Mouse (Mus musculus): ENCODE results near the gene S100a6. TPM values are rescaled to one million over a fixed set of nuclear protein-coding genes. Genes with fewer than 3 reads are reported as not detected.

S100a6 gene
- polyA plus RNA-seq, 1 experiment from 2014 or later: 3,685 TPM

DNA sequence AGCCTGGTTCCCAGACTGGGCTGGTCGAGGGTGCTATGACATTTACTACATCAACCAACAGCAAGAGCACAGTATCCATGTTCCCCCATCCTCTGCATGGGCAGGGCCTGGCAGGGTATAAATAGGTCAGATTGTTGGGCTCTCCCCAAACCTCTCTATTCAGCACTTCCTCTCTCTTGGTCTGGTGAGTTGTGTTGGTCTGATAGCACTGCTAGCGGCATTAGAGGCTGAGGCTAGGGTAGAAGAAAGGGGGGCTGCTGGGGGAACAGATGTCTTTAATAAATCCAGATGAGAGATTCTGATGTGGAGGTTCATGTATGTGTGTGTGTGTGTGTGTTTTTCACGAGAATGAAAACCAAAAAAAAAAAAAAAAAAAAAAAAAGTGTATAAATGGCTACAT lies 9.1 kb upstream of the S100a6 start, which contains the start of gene S100a4:
Gene S100a4 (plus strand): TSS at position 149 of the 400 bp plus-strand sequence.
- H3K36me3 ChIP-seq (ENCODE audit: control insufficient read depth, insufficient read depth, low read length): no peaks in the 10 kb centered on the region
- no peaks in the 10 kb centered on the region for H3K27me3 ChIP-seq (ENCODE audit: control insufficient read depth, insufficient read depth, low read length)
- no peak within 1 kb of the TSS for H3K4me2 ChIP-seq (replicated peaks; ENCODE audit: low read depth)
- H3K4me1 ChIP-seq (replicated peaks; ENCODE audit: control insufficient read depth, insufficient read depth): peaks cover 17% of the 10 kb centered on the region
- TF ChIP-seq CTCF (IDR thresholded peaks at IDR 0.05; ENCODE audit: low read depth) (no peak), EP300 (optimal IDR thresholded peaks at IDR 0.05) (no peak)
- ATAC-seq (ENCODE audit: low FRiP score, low TSS enrichment): peak; percentile 33; the same call in 1 of the 2 replicates
- no peaks in the 10 kb centered on the region for H3K9me3 ChIP-seq (ENCODE audit: control insufficient read depth, low read length)
- 32% methylated on average over 3 of the region's 3 CpGs for WGBS
- H3K27ac ChIP-seq (replicated peaks): peak within 1 kb of the TSS; percentile 90
- H3K9ac ChIP-seq (ENCODE audit: low read length): no peak within 1 kb of the TSS
- H3K4me3 ChIP-seq (ENCODE audit: low read depth, low read length): no peak within 1 kb of the TSS
- no peak for DNase-seq (ENCODE audit: low spot score)

DNA sequence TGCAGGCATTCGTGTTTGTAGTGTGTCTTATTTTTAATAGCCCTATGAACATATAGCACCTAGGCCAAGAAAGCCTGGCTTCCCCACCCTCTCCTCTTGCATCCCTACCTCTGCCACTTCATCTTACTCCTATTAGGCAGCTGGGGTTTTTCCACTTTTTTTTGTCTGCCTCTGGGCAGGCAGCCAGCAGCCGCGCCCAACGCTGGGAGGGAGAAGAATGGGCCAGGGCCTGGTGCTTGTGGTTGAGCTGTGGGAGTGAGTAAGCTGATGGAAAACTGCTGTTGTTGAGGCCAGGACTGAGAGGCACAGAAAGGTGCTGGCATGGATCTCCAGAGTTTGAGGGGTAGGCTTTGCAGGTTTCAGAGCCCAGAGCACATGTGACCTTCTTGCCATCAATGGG lies 8.3 kb upstream of the S100a6 start:
- Histone ChIP-seq H3K4me1 (replicated peaks; ENCODE audit: control insufficient read depth, insufficient read depth) (peaks cover 17% of the 10 kb centered on the region), H3K4me2 (replicated peaks; ENCODE audit: low read depth) (no peak overlapping the region), H3K36me3 (ENCODE audit: control insufficient read depth, insufficient read depth, low read length) (no peaks in the 10 kb centered on the region), H3K4me3 (ENCODE audit: low read depth, low read length) (no peak overlapping the region), H3K27ac (replicated peaks) (peak overlapping the region; percentile 90), H3K27me3 (ENCODE audit: control insufficient read depth, insufficient read depth, low read length) (no peaks in the 10 kb centered on the region), H3K9me3 (ENCODE audit: control insufficient read depth, low read length) (no peaks in the 10 kb centered on the region), H3K9ac (ENCODE audit: low read length) (no peak overlapping the region)
- peak; percentile 91 for DNase-seq (ENCODE audit: low spot score)
- 5% methylated on average over 4 of the region's 4 CpGs for WGBS
- ATAC-seq (ENCODE audit: low FRiP score, low TSS enrichment): peak; percentile 69
- TF ChIP-seq EP300 (optimal IDR thresholded peaks at IDR 0.05) (no peak), CTCF (IDR thresholded peaks at IDR 0.05; ENCODE audit: low read depth) (no peak)

DNA sequence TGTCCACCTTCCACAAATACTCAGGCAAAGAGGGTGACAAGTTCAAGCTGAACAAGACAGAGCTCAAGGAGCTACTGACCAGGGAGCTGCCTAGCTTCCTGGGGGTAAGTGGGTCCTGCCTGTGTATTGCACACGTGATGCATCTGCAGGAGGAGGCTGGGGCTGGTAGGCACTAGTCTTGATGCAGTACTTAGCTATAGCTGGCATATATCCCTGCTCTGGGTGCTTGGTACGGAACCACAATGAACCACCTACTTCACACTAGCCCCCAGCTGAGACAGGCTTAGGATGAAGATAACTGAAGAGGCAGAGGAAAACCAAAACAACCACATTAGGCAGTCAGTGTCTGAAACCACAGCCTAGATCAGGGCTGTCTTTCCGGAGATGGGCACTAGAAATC lies 7.6 kb upstream of the S100a6 start:
- WGBS: 80% methylated on average over 3 of the region's 3 CpGs
- Histone ChIP-seq H3K27me3 (ENCODE audit: control insufficient read depth, insufficient read depth, low read length) (no peaks in the 10 kb centered on the region), H3K4me2 (replicated peaks; ENCODE audit: low read depth) (no peak overlapping the region), H3K36me3 (ENCODE audit: control insufficient read depth, insufficient read depth, low read length) (no peaks in the 10 kb centered on the region), H3K4me3 (ENCODE audit: low read depth, low read length) (no peak overlapping the region), H3K27ac (replicated peaks) (peak overlapping the region; percentile 90), H3K4me1 (replicated peaks; ENCODE audit: control insufficient read depth, insufficient read depth) (peaks cover 15% of the 10 kb centered on the region), H3K9me3 (ENCODE audit: control insufficient read depth, low read length) (no peaks in the 10 kb centered on the region), H3K9ac (ENCODE audit: low read length) (no peak overlapping the region)
- TF ChIP-seq CTCF (IDR thresholded peaks at IDR 0.05; ENCODE audit: low read depth): no peak
- TF ChIP-seq EP300 (optimal IDR thresholded peaks at IDR 0.05): no peak
- ATAC-seq (ENCODE audit: low FRiP score, low TSS enrichment) (no peak), DNase-seq (ENCODE audit: low spot score) (no peak)

DNA sequence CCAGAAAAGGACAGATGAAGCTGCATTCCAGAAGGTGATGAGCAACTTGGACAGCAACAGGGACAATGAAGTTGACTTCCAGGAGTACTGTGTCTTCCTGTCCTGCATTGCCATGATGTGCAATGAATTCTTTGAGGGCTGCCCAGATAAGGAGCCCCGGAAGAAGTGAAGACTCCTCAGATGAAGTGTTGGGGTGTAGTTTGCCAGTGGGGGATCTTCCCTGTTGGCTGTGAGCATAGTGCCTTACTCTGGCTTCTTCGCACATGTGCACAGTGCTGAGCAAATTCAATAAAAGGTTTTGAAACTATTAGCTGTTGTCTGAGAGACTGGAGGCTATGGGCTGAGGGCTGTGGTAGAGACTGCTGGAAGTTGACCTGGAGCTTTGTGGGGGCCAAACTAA lies 6.9 kb upstream of the S100a6 start:
- WGBS: 71% methylated on average over 2 of the region's 2 CpGs
- no peak for DNase-seq (ENCODE audit: low spot score)
- no peak for TF ChIP-seq CTCF (IDR thresholded peaks at IDR 0.05; ENCODE audit: low read depth)
- TF ChIP-seq EP300 (optimal IDR thresholded peaks at IDR 0.05): no peak
- ATAC-seq (ENCODE audit: low FRiP score, low TSS enrichment): no peak
- Histone ChIP-seq H3K9me3 (ENCODE audit: control insufficient read depth, low read length) (no peaks in the 10 kb centered on the region), H3K4me1 (replicated peaks; ENCODE audit: control insufficient read depth, insufficient read depth) (peaks cover 11% of the 10 kb centered on the region), H3K4me3 (ENCODE audit: low read depth, low read length) (no peak overlapping the region), H3K27ac (replicated peaks) (peak overlapping the region; percentile 90), H3K9ac (ENCODE audit: low read length) (no peak overlapping the region), H3K36me3 (ENCODE audit: control insufficient read depth, insufficient read depth, low read length) (no peaks in the 10 kb centered on the region), H3K4me2 (replicated peaks; ENCODE audit: low read depth) (no peak overlapping the region), H3K27me3 (ENCODE audit: control insufficient read depth, insufficient read depth, low read length) (no peaks in the 10 kb centered on the region)

DNA sequence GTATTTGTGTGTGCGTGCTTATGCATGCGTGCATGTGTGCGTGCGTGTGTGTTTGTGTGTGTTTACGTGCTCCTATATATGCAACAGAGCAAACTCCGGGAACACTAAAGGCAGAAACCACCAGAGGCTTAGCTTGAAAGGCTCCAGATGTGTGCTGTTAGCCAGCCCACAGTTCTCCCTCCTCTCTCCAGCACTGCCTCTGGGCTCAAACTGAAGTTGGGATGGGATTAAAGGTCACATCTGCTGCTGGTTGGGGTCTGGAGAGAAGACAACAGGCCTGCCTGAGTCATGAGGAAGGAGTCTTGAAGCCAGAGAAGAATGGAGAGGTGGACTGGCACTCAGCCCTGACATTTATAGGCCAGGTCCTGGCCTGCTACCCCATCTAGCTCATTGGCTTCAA lies 6.5 kb upstream of the S100a6 start:
- no peaks in the 10 kb centered on the region for H3K36me3 ChIP-seq (ENCODE audit: control insufficient read depth, insufficient read depth, low read length)
- no peaks in the 10 kb centered on the region for H3K27me3 ChIP-seq (ENCODE audit: control insufficient read depth, insufficient read depth, low read length)
- WGBS: 51% methylated on average over 6 of the region's 6 CpGs
- no peak for TF ChIP-seq EP300 (optimal IDR thresholded peaks at IDR 0.05)
- no peak for TF ChIP-seq CTCF (IDR thresholded peaks at IDR 0.05; ENCODE audit: low read depth)
- ATAC-seq (ENCODE audit: low FRiP score, low TSS enrichment): peak; percentile 15; the same call in 1 of the 2 replicates
- DNase-seq (ENCODE audit: low spot score): no peak
- H3K4me3 ChIP-seq (ENCODE audit: low read depth, low read length): no peak overlapping the region
- H3K9ac ChIP-seq (ENCODE audit: low read length): no peak overlapping the region
- H3K9me3 ChIP-seq (ENCODE audit: control insufficient read depth, low read length): no peaks in the 10 kb centered on the region
- peak overlapping the region; percentile 90 for H3K27ac ChIP-seq (replicated peaks)
- H3K4me1 ChIP-seq (replicated peaks; ENCODE audit: control insufficient read depth, insufficient read depth): peaks cover 10% of the 10 kb centered on the region
- H3K4me2 ChIP-seq (replicated peaks; ENCODE audit: low read depth): no peak overlapping the region

DNA sequence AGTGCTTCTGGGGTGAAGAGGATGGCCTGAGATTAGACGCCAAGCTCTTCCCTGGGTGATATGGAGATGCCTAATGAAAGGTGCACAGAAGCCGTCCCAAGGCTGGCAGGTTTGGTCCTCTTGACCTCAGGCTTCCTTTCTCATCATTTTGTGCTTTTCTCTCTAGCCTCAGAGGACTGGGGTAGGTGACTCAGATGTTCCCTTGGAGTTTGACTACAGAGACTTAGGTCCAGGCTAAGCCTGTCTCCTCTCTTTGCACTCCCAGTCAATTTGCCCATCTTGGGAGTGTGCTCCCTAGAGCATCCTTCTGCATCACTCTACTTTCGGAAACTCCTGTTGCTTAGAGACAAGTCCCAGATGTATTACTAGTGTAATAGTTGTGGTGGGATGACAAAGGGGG lies 5.3 kb upstream of the S100a6 start:
- Histone ChIP-seq H3K9ac (ENCODE audit: low read length) (no peak overlapping the region), H3K27me3 (ENCODE audit: control insufficient read depth, insufficient read depth, low read length) (no peaks in the 10 kb centered on the region), H3K36me3 (ENCODE audit: control insufficient read depth, insufficient read depth, low read length) (no peaks in the 10 kb centered on the region), H3K4me2 (replicated peaks; ENCODE audit: low read depth) (no peak overlapping the region), H3K4me1 (replicated peaks; ENCODE audit: control insufficient read depth, insufficient read depth) (peaks cover 10% of the 10 kb centered on the region), H3K9me3 (ENCODE audit: control insufficient read depth, low read length) (no peaks in the 10 kb centered on the region), H3K4me3 (ENCODE audit: low read depth, low read length) (no peak overlapping the region), H3K27ac (replicated peaks) (no peak overlapping the region)
- ATAC-seq (ENCODE audit: low FRiP score, low TSS enrichment) (no peak), DNase-seq (ENCODE audit: low spot score) (no peak)
- WGBS: 81% methylated on average over 3 of the region's 3 CpGs
- TF ChIP-seq EP300 (optimal IDR thresholded peaks at IDR 0.05) (no peak), CTCF (IDR thresholded peaks at IDR 0.05; ENCODE audit: low read depth) (no peak)

All from stomach, postnatal 0 days (tissue).